In genomic region chr3:30212802-30213201, GRCm38 (mm10) we compare ENCODE assay signal across 27 mouse cellular contexts.
DNase-seq lines count a peak whose midpoint lies in the region; ATAC-seq lines count a peak whose summit lies in the region.
"Had no signal": no experiment of that assay in that cellular context is flagged by ENCODE, and none has a peak within 500 bp of the region (broad histone marks: within the 10 kb centered on the region; RNA-seq: fewer than 3 reads in every experiment).

No protein-coding gene starts in this region.

- no peaks in the 10 kb centered on the region for H3K27me3 ChIP-seq in heart, embryonic 13.5 days (replicated peaks)
- peaks cover 8% of the 10 kb centered on the region; the same call in 1 of the 2 replicates for H3K27me3 ChIP-seq in embryonic facial prominence, embryonic 10.5 days (replicated peaks; ENCODE audit: low read depth, poor library complexity, severe bottlenecking)
- H3K27me3 ChIP-seq in limb, embryonic 12.5 days: no peaks in the 10 kb centered on the region
- peaks cover 31% of the 10 kb centered on the region for H3K27me3 ChIP-seq in midbrain, embryonic 13.5 days
- H3K27me3 ChIP-seq: heart, embryonic 15.5 days had no signal

- H3K36me3 ChIP-seq in heart, embryonic 13.5 days: no peaks in the 10 kb centered on the region
- no peaks in the 10 kb centered on the region for H3K36me3 ChIP-seq in embryonic facial prominence, embryonic 10.5 days (replicated peaks)
- no peaks in the 10 kb centered on the region; the same call in 1 of the 2 replicates for H3K36me3 ChIP-seq in limb, embryonic 12.5 days
- no peaks in the 10 kb centered on the region for H3K36me3 ChIP-seq in midbrain, embryonic 13.5 days
- H3K36me3 ChIP-seq: embryonic facial prominence, embryonic 13.5 days; heart, embryonic 15.5 days; hindbrain, embryonic 13.5 days had no signal

- no peak for DNase-seq in heart, adult 9 months (ENCODE audit: low spot score in 2 of 2)
- no peak for DNase-seq in embryonic facial prominence, embryonic 10.5 days (ENCODE audit: low spot score)
- DNase-seq in forelimb bud, embryonic 11.5 days (ENCODE audit: low read depth, low spot score): peak; percentile 61
- DNase-seq in testis, postnatal 10 days (ENCODE audit: low spot score): no peak
- DNase-seq: adrenal gland, adult 2 months; adrenal gland, postnatal 14 days; cerebellum, adult 11 months; cerebellum, adult 2 months; cerebellum, adult 9-11 months; cerebellum, postnatal 25 days; gastrocnemius, postnatal 25 days; heart, adult 18-20 months; heart, postnatal 10 days; heart, postnatal 36 days had no signal

- 35% methylated on average over 3 of the region's 3 CpGs for WGBS in heart, embryonic 13.5 days
- WGBS in embryonic facial prominence, embryonic 10.5 days: 39% methylated on average over 3 of the region's 3 CpGs
- WGBS in limb, embryonic 12.5 days: 12% methylated on average over 3 of the region's 3 CpGs
- WGBS in midbrain, embryonic 13.5 days: 64% methylated on average over 3 of the region's 3 CpGs

- no peak overlapping the region for H3K4me2 ChIP-seq in heart, embryonic 13.5 days
- H3K4me2 ChIP-seq in limb, embryonic 12.5 days: peak overlapping the region; percentile 32
- no peak overlapping the region for H3K4me2 ChIP-seq in midbrain, embryonic 13.5 days (replicated peaks)
- H3K4me2 ChIP-seq: forebrain, embryonic 13.5 days; heart, embryonic 11.5 days; heart, embryonic 15.5 days; hindbrain, embryonic 13.5 days had no signal

- 0 out of 2 replicates have a peak overlapping the region, but pooled peaks have one; percentile 54 for H3K27ac ChIP-seq in heart, embryonic 13.5 days (replicated peaks)
- H3K27ac ChIP-seq in embryonic facial prominence, embryonic 10.5 days (replicated peaks): peak overlapping the region; percentile 82
- H3K27ac ChIP-seq in limb, embryonic 12.5 days: peak overlapping the region; percentile 93
- H3K27ac ChIP-seq in midbrain, embryonic 13.5 days: no peak overlapping the region
- H3K27ac ChIP-seq: embryonic facial prominence, embryonic 13.5 days; forebrain, embryonic 13.5 days; heart, embryonic 15.5 days; hindbrain, embryonic 13.5 days had no signal

- peaks cover 22% of the 10 kb centered on the region for H3K4me1 ChIP-seq in heart, embryonic 13.5 days
- H3K4me1 ChIP-seq in embryonic facial prominence, embryonic 10.5 days: peaks cover 53% of the 10 kb centered on the region
- H3K4me1 ChIP-seq in limb, embryonic 12.5 days (replicated peaks): peaks cover 52% of the 10 kb centered on the region
- H3K4me1 ChIP-seq in midbrain, embryonic 13.5 days (replicated peaks): peaks cover 16% of the 10 kb centered on the region
- H3K4me1 ChIP-seq: heart, embryonic 15.5 days had no signal

- no peak overlapping the region for H3K4me3 ChIP-seq in heart, embryonic 13.5 days
- H3K4me3 ChIP-seq in embryonic facial prominence, embryonic 10.5 days: no peak overlapping the region
- no peak overlapping the region for H3K4me3 ChIP-seq in limb, embryonic 12.5 days (replicated peaks)
- H3K4me3 ChIP-seq in midbrain, embryonic 13.5 days (replicated peaks): no peak overlapping the region
- H3K4me3 ChIP-seq: embryonic facial prominence, embryonic 13.5 days; erythroblast, embryonic 14.5 days; forebrain, embryonic 13.5 days; heart, embryonic 15.5 days; hindbrain, embryonic 13.5 days had no signal

- no peak for ATAC-seq in heart, embryonic 13.5 days (ENCODE audit: extremely low read depth, insufficient number of reproducible peaks, low FRiP score, low TSS enrichment)
- ATAC-seq in limb, embryonic 12.5 days (ENCODE audit: insufficient number of reproducible peaks, insufficient read depth, low FRiP score, low TSS enrichment, low read depth): peak; percentile 88
- no peak for ATAC-seq in midbrain, embryonic 13.5 days
- ATAC-seq: CD4-positive, CD25-positive, alpha-beta regulatory T cell, adult 4 months; forebrain, embryonic 13.5 days; forebrain, embryonic 16.5 days; hindbrain, embryonic 16.5 days; intestine, postnatal 0 days had no signal

- no peaks in the 10 kb centered on the region for H3K9me3 ChIP-seq in heart, embryonic 13.5 days
- no peaks in the 10 kb centered on the region for H3K9me3 ChIP-seq in embryonic facial prominence, embryonic 10.5 days
- H3K9me3 ChIP-seq in limb, embryonic 12.5 days: no peaks in the 10 kb centered on the region
- no peaks in the 10 kb centered on the region for H3K9me3 ChIP-seq in midbrain, embryonic 13.5 days
- H3K9me3 ChIP-seq: embryonic facial prominence, embryonic 13.5 days; forebrain, embryonic 13.5 days; heart, embryonic 15.5 days; hindbrain, embryonic 13.5 days had no signal

- no peak overlapping the region for H3K9ac ChIP-seq in heart, embryonic 13.5 days
- no peak overlapping the region for H3K9ac ChIP-seq in limb, embryonic 12.5 days (replicated peaks)
- H3K9ac ChIP-seq in midbrain, embryonic 13.5 days (replicated peaks): no peak overlapping the region
- H3K9ac ChIP-seq: embryonic facial prominence, embryonic 13.5 days; forebrain, embryonic 13.5 days; heart, embryonic 15.5 days; hindbrain, embryonic 13.5 days had no signal
